Mouse (Mus musculus): ENCODE results near the gene Hist1h1t. TPM values are rescaled to one million over a fixed set of nuclear protein-coding genes. Genes with fewer than 3 reads are reported as not detected.

Gene Hist1h1t
- polyA plus RNA-seq, 2 experiments from 2014 or later = not detected

DNA sequence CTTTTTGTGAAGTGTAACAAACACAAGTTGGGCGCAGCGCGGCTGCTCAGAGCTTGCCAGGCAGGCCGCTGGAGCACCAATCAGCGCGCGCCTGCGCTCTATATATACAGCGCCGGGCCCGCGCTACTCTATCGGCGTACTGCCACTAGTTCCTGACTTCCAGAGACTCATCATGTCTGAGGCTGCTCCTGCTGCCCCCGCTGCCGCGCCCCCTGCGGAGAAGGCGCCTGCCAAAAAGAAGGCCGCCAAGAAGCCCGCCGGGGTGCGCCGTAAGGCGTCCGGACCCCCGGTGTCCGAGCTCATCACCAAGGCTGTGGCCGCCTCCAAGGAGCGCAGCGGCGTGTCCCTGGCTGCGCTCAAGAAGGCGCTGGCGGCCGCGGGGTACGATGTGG is 43.1 kb downstream of the Hist1h1t start, which contains the start of gene Hist1h1c:
Hist1h1c (plus strand) TSS at position 132 of the 392 bp plus-strand sequence.
- peak; percentile 72 for ATAC-seq

DNA sequence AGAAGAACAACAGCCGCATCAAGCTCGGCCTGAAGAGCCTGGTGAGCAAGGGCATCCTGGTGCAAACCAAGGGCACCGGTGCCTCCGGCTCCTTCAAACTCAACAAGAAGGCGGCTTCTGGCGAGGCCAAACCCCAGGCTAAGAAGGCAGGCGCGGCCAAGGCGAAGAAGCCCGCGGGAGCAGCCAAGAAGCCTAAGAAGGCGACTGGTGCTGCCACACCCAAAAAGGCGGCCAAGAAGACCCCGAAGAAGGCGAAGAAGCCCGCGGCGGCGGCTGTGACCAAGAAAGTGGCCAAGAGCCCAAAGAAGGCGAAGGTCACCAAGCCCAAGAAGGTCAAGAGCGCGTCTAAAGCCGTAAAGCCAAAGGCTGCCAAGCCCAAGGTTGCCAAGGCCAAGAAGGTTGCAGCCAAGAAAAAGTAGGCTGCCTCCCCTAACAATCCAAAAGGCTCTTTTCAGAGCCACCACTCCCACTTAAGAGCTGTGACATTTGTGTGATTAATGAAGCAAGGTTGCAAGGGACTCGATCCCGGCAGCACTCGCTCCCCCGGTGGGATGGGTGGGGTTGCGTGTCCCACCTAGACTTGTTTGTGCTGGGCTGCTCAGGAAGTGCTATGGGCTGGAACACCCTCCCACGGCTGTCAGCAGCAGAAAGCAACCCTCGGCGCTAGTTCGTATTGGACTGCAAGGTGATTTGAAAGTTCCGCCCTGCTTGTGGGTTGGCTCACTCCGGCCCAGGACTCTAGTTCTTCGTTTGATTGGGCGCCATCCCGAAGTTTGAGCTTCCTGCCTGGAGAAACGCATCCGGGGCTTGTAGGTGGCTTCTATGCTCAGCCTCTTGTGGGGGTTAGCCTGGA is 43.7 kb downstream of the Hist1h1t start:
- peak; percentile 86 for ATAC-seq

DNA sequence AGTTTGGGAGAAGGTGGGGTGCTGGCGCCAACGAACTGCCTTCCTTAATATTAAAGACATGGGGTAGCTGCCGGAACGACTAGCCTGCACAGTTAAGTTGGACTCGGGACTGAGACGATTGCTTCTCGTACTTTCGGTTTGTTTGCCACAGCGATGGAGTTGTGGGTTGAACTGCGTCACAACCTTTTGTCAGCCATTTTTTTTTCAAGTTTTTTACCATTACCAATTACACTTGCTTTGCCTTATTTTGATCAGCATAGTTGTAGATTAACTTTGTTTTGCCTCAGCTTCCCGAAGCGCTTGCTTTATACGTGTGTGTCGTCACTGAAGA is 44.3 kb downstream of the Hist1h1t start:
- peak; percentile 57 for ATAC-seq

DNA sequence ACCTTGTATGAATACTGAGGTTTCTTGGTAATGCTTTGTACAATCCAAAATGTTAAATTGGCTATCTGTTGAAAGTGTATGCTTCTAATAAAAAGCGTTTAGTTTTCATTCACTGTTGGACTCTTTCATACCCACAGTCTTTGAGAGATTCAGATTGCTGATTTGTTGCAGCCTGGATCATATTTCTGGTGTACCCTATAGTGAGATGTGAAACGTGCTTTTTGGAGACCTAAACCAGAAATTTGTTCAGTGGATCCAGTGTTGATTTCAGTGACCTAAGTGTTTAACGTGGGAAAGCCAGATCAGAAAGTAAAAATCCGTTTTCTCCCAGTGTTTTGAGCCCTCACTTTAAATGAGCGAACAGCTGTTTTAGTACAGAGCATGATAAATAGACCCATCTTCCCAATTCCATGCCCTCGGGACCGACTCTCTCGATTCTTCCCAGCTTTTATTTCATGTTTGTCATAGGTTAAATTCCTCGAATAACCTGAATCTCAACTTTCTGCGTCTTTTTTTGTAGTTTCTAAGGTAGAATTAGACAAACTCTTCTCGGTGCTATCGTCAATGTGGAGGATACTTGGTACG is 44.7 kb downstream of the Hist1h1t start:
- no peak for ATAC-seq

DNA sequence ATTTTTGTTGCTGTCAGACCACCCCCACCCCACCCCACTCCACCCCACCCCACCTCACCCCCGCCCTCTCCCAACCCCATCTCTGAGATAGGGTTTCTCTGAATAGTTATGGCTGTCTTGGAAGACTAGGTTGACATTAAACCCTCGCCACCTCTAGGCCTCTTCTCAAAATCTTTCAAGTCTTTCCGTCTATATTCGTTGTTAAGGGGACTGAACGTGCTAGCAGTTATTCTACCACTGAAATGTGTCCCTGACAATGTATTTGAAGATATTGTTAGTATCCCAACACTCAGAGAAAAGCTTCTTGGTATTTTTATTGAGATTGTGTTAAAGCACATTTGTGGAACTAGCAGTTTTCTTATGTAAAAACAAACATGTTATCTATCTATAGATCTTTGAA is 45.3 kb downstream of the Hist1h1t start:
- no peak for ATAC-seq

DNA sequence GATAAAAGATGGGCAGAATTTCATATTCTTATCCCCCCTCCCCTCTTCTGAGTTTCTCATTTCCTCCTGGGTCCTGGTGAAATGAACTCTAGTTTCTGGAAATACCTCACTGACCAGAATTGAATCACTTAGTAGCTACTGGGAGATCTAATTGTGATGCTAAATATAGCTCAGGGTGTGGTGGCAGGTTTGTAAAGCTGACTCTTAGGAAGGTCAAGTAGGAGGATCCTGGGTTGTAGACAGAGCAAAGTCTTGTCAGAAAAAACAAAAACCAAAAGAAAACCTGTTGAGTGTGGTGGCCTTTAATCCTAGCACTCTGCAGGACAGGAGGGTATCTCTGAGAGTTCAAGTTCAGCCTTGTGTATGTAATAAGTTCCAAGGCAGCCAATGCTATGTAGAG is 46.4 kb downstream of the Hist1h1t start:
- ATAC-seq = no peak

DNA sequence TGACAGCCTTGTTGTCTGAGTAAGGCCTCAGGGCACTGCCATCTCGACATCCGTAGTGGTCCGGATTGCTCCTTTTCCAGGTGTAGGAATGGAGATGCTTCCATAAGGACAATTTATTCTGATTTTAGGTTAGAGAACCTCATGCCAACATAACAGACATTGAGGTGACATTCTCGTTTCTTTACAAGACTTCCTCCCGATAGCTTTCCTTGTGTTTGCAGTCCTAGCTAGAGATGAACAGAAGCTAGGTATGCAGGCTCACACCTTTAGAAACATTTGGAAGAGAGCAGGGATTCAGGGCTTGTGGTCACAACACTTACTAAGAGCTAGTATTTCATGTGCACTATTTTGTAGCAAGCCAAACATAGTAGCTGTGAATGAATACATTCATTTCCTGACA is 47.6 kb downstream of the Hist1h1t start:
- ATAC-seq = no peak

DNA sequence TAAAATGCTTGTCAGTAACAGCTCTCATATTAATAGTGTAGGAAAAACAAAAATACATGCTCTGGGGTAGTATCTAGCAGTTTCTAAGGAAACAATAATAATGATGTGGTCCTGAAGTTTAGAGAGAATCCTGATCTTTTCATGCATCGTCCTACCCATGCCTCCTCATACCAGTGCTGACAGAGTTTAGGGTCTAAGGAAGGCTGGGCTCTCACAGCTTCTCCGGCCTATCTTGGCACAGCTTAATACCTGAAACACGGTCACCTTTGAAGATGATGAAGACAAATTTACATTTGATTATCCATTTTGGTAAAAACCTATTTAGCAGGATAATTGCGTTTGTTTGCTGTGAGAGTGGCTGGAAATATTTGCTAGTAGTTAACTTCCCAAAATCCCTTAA is 48.3 kb downstream of the Hist1h1t start:
- ATAC-seq = no peak

DNA sequence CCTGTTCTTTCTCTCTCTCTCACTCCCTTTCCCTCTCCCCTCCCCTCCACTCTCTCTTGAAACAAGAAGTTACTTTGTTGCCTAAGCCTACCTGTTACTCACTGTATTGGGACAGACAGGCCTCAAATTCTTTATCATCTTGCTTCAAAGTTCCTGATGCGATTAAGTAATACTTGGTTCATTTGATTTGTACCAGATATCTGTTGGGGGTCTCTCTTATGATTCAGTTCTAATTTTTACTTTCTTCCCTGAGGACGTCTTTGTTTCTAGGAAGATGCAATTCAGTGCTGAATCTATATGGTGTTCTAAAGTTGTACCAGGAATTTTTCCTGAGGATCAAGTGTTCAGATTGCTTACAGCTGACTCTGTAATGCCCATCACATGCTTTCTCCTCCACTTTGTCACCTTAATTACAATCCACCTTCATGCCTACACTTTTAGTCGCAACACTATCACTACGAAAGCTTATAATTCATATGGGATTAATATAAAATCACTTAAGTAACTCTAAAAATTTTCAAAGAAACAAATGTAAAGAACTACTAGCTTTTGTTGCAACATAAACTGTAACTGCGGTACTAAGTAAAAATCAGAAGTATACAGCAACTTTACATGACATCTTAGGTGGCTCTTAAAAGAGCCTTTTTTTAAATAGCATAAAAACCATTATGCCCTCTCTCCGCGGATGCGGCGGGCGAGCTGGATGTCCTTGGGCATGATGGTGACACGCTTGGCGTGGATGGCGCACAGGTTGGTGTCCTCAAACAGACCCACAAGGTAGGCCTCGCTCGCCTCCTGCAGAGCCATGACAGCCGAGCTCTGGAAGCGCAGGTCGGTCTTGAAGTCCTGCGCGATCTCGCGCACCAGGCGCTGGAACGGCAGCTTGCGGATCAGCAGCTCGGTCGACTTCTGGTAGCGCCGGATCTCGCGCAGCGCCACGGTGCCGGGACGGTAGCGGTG is 49.1 kb downstream of the Hist1h1t start:
- no peak for ATAC-seq

DNA sequence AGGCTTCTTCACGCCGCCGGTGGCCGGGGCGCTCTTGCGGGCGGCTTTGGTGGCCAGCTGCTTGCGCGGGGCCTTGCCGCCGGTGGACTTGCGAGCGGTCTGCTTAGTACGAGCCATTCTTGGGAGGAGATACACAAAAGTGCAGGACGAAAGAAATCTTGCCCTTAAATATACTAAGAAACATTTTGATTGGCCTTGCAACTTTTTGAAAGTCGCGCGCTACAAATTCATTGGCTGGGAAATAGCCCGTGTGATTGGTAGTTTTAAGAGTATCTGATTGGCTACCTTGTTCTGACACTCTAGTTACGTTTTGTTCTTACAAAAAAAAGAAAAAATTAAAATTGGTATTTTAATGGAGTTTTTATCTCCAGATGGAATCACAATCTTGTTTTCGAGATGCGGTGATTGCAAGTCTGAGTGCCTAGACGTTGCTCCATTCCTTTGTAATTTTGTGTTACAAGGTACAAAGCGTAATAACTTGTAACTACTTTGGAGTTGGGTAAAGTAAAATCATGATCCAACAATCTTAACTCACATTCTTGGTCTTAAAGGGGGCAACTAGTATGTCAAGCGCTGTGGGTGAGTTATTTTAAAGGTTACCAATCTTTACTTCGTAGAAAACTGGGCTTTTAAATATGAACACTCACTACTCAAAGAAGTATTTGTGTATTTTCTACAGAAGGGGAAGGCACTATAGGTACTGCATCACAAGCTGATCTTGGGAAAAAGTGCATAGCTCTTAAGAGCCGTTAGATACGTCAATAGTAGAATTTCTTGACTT is 50.0 kb downstream of the Hist1h1t start, which contains the start of gene Hist1h3c:
Hist1h3c (minus strand) TSS at position 222 of the 781 bp plus-strand sequence.
- peak; percentile 68 for ATAC-seq

Other genes starting within 250 kb of the Hist1h1t start
- gene Btn1a1, start 229.9 kb upstream of the Hist1h1t start, polyA plus RNA-seq (2017; shearing (Covaris generic)) = not detected
- gene Btn2a2, start 207.0 kb upstream of the Hist1h1t start, polyA plus RNA-seq (2017; shearing (Covaris generic)) = not detected
- 1 to 10 TPM; 2.7 to 3.2 TPM for gene Hist1h4h, start 164.8 kb upstream of the Hist1h1t start, polyA plus RNA-seq (2017; shearing (Covaris generic))
- gene Hist1h2af, start 161.9 kb upstream of the Hist1h1t start, polyA plus RNA-seq (2017; shearing (Covaris generic)) = not detected
- gene Hist1h3g, start 160.4 kb upstream of the Hist1h1t start, polyA plus RNA-seq (2017; shearing (Covaris generic)) = 1 to 10 TPM in 1 of 2 experiments, not detected in 1; 1.1 TPM
- gene Hist1h2bh, start 152.4 kb upstream of the Hist1h1t start, polyA plus RNA-seq (2017; shearing (Covaris generic)) = under 1 TPM in 1 of 2 experiments, not detected in 1; 0.38 TPM
- gene Hist1h3f, start 151.8 kb upstream of the Hist1h1t start, polyA plus RNA-seq (2017; shearing (Covaris generic)) = 1 to 10 TPM in 1 of 2 experiments, not detected in 1; 1.1 TPM
- 1 to 10 TPM in 1 of 2 experiments, not detected in 1; 2.8 TPM for gene Hist1h4f, start 144.2 kb upstream of the Hist1h1t start, polyA plus RNA-seq (2017; shearing (Covaris generic))
- under 1 TPM; 0.31 to 0.79 TPM for gene Hist1h1d, start 142.6 kb upstream of the Hist1h1t start, polyA plus RNA-seq (2017; shearing (Covaris generic))
- 1 to 10 TPM in 1 of 2 experiments, under 1 TPM in 1; 0.86 to 1.6 TPM for gene Hist1h3e, start 133.4 kb upstream of the Hist1h1t start, polyA plus RNA-seq (2017; shearing (Covaris generic))
- 10 to 100 TPM; 26.7 to 59.1 TPM for gene Hist1h2ae, start 124.6 kb upstream of the Hist1h1t start, polyA plus RNA-seq (2017; shearing (Covaris generic))
- 1 to 10 TPM; 4.0 to 5.7 TPM for gene Hist1h2bg, start 124.4 kb upstream of the Hist1h1t start, polyA plus RNA-seq (2017; shearing (Covaris generic))
- under 1 TPM in 1 of 2 experiments, not detected in 1; 0.83 TPM for gene Hist1h2bf, start 121.6 kb upstream of the Hist1h1t start, polyA plus RNA-seq (2017; shearing (Covaris generic))
- gene Hist1h2ad, start 121.4 kb upstream of the Hist1h1t start, polyA plus RNA-seq (2017; shearing (Covaris generic)) = 1 to 10 TPM in 1 of 2 experiments, not detected in 1; 2.3 TPM
- not detected for gene Hist1h3d, start 120.1 kb upstream of the Hist1h1t start, polyA plus RNA-seq (2017; shearing (Covaris generic))
- gene Hist1h4d, start 114.2 kb upstream of the Hist1h1t start, polyA plus RNA-seq (2017; shearing (Covaris generic)) = 10 to 100 TPM; 36.8 to 39.3 TPM
- gene Hist1h2be, start 74.7 kb upstream of the Hist1h1t start, polyA plus RNA-seq (2017; shearing (Covaris generic)) = 1 to 10 TPM; 1.5 to 1.7 TPM
- gene Hist1h1e, start 73.3 kb upstream of the Hist1h1t start, polyA plus RNA-seq (2017; shearing (Covaris generic)) = 10 to 100 TPM; 11.9 to 13.5 TPM
- under 1 TPM in 1 of 2 experiments, not detected in 1; 0.28 TPM for gene Hist1h2ac, start 11.9 kb upstream of the Hist1h1t start, polyA plus RNA-seq (2017; shearing (Covaris generic))
- 1 to 10 TPM in 1 of 2 experiments, under 1 TPM in 1; 0.85 to 5.4 TPM for gene Hist1h2bc, start 11.6 kb upstream of the Hist1h1t start, polyA plus RNA-seq (2017; shearing (Covaris generic))
- gene Hist1h4c, start 2.6 kb downstream of the Hist1h1t start, polyA plus RNA-seq (2017; shearing (Covaris generic)) = 1 to 10 TPM in 1 of 2 experiments, under 1 TPM in 1; 0.57 to 7.4 TPM
- gene Hfe, start 15.0 kb downstream of the Hist1h1t start, polyA plus RNA-seq (2017; shearing (Covaris generic)) = under 1 TPM in 1 of 2 experiments, not detected in 1; 0.80 TPM
- 10 to 100 TPM in 1 of 2 experiments, 1 to 10 TPM in 1; 5.3 to 15.2 TPM for gene Hist1h1c, start 43.0 kb downstream of the Hist1h1t start, polyA plus RNA-seq (2017; shearing (Covaris generic))
- gene Hist1h3c, start 49.8 kb downstream of the Hist1h1t start, polyA plus RNA-seq (2017; shearing (Covaris generic)) = 1 to 10 TPM in 1 of 2 experiments, not detected in 1; 2.4 TPM
- gene Hist1h2bb, start 50.9 kb downstream of the Hist1h1t start, polyA plus RNA-seq (2017; shearing (Covaris generic)) = under 1 TPM in 1 of 2 experiments, not detected in 1; 0.73 TPM
- gene Hist1h2ab, start 55.3 kb downstream of the Hist1h1t start, polyA plus RNA-seq (2017; shearing (Covaris generic)) = 1 to 10 TPM; 9.5 to 10.0 TPM
- gene Hist1h3b, start 56.5 kb downstream of the Hist1h1t start, polyA plus RNA-seq (2017; shearing (Covaris generic)) = not detected
- gene Hist1h4b, start 61.2 kb downstream of the Hist1h1t start, polyA plus RNA-seq (2017; shearing (Covaris generic)) = 1 to 10 TPM in 1 of 2 experiments, not detected in 1; 2.8 TPM
- 1 to 10 TPM in 1 of 2 experiments, not detected in 1; 3.1 TPM for gene Hist1h4a, start 65.4 kb downstream of the Hist1h1t start, polyA plus RNA-seq (2017; shearing (Covaris generic))
- gene Hist1h3a, start 66.6 kb downstream of the Hist1h1t start, polyA plus RNA-seq (2017; shearing (Covaris generic)) = 1 to 10 TPM in 1 of 2 experiments, under 1 TPM in 1; 0.73 to 1.7 TPM
- 1 to 10 TPM; 5.1 to 7.8 TPM for gene Hist1h1a, start 67.9 kb downstream of the Hist1h1t start, polyA plus RNA-seq (2017; shearing (Covaris generic))
- gene Trim38, start 74.1 kb downstream of the Hist1h1t start, polyA plus RNA-seq (2017; shearing (Covaris generic)) = not detected
- gene Slc17a2, start 111.2 kb downstream of the Hist1h1t start, polyA plus RNA-seq (2017; shearing (Covaris generic)) = not detected
- not detected for gene Slc17a3, start 143.6 kb downstream of the Hist1h1t start, polyA plus RNA-seq (2017; shearing (Covaris generic))
- gene Slc17a1, start 171.9 kb downstream of the Hist1h1t start, polyA plus RNA-seq (2017; shearing (Covaris generic)) = not detected
- not detected for gene Slc17a4, start 219.2 kb downstream of the Hist1h1t start, polyA plus RNA-seq (2017; shearing (Covaris generic))
- gene Hist1h2ba, start 238.3 kb downstream of the Hist1h1t start, polyA plus RNA-seq (2017; shearing (Covaris generic)) = not detected
- gene Hist1h2aa, start 238.6 kb downstream of the Hist1h1t start, polyA plus RNA-seq (2017; shearing (Covaris generic)) = not detected

All from activated CD4-positive, CD25-positive, alpha-beta regulatory T cell, adult 4 months (primary cell).